Mouse (Mus musculus) kidney, embryonic 15.5 days (tissue): Measurements from ENCODE around the gene Tigd3. TPM values are rescaled to one million over a fixed set of nuclear protein-coding genes. Genes with fewer than 3 reads are reported as not detected.

ENCODE experiments used
- ATAC-seq: fragments of 200-750 bp; cut with Nextera tagmentation; replicated peaks from 2 replicates; pipeline ENCODE4 v1.8.0; 2017; ENCODE audit warnings: moderate TSS enrichment; ENCODE audit not compliant: low FRiP score
- H3K27ac ChIP-seq: fragments of 300-500 bp; sonication (generic); 2 replicates; pipeline ENCODE4 v1.5.1; 2015; ENCODE audit warnings: mild to moderate bottlenecking, inconsistent platforms
- H3K27me3 ChIP-seq: fragments of 300-500 bp; sonication (generic); 2 replicates; pipeline ENCODE4 v1.6.1; 2015; ENCODE audit warnings: inconsistent platforms
- H3K36me3 ChIP-seq: fragments of 300-500 bp; sonication (generic); 2 replicates; pipeline ENCODE4 v1.6.1; 2015; ENCODE audit warnings: inconsistent platforms
- H3K4me1 ChIP-seq: fragments of 300-500 bp; sonication (generic); 2 replicates; pipeline ENCODE4 v1.6.1; 2015; ENCODE audit warnings: inconsistent platforms
- H3K4me2 ChIP-seq: fragments of 300-500 bp; sonication (generic); 2 replicates; pipeline ENCODE4 v1.6.1; 2015; ENCODE audit warnings: moderate library complexity, mild to moderate bottlenecking, inconsistent platforms
- H3K4me3 ChIP-seq: fragments of 300-500 bp; sonication (generic); replicated peaks from 2 replicates; pipeline ENCODE4 v1.5.1; 2015; ENCODE audit warnings: mild to moderate bottlenecking, inconsistent platforms
- H3K9ac ChIP-seq: fragments of 300-500 bp; sonication (generic); 2 replicates; pipeline ENCODE4 v1.6.1; 2015; ENCODE audit warnings: mild to moderate bottlenecking, inconsistent platforms
- H3K9me3 ChIP-seq: fragments of 300-500 bp; sonication (generic); replicated peaks from 2 replicates; pipeline ENCODE4 v1.6.1; 2016; ENCODE audit warnings: inconsistent platforms
- WGBS: fragments of 180-500 bp; shearing (Covaris S2); methylation state at CpG from one replicate; pipeline ENCODE4 v1.1.7; 2015; ENCODE audit warnings: mixed read lengths; 5-methylcytosine and 5-hydroxymethylcytosine counted together
- polyA plus RNA-seq: library from polyadenylated mRNA; unstranded; fragments of >200 nt; fragmentation: Nextera tagmentation; extraction: Ambion mirVana; gene quantifications from 2 replicates; pipeline ENCODE4 v1.2.1, GENCODE M21; 2015

Tigd3 gene
- polyA plus RNA-seq, 1 experiment from 2014 or later: 4.2 TPM

DNA sequence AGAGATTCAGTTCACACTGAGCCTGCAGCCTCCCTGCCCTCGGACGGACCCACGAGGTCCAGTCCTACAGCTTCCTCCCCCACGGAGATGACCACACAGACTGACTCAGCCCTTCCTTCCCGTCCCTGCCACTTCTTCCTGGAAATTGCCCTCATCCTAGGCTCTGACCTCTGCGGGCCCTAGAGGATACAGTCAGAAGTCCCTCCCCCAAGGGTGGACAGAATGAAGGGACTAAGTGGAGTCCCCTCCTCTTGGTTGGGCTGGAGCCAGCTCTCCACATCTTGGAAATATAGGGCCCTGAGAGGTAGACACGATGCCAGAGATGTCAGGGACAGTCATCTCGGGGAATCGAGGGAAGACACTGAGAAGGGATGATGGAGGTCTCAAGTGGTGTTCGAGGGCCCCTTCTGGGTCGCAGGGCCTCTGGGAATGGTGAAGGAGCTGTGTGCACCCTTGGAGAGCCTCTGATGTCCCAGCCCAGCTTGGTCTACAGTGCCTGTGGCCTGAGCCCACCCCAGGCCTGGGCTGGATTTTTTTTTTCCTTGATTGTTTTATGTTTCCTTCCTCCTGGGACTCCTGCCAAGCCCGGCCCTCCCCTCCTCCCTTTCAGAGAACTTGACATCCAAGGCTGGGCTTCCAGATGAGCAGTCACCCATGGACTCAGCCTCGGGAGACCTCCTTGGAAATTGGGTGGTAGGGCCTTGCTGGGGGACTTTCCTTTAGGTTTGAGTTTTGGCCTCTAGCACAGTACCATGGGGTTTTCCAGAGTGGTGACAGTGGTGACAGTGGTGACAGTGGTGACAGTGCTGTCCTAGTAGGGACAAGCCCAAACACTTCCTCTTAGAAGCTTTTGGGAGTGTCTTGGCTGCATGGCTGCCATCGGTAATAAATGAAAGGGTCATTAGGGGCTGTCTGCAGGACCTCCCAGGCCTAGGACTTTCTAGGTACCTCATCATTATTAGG lies 36.0 kb upstream of the Tigd3 start:
- Histone ChIP-seq H3K36me3 (no peaks in the 10 kb centered on the region), H3K4me3 (no peak overlapping the region), H3K4me1 (peaks cover 61% of the 10 kb centered on the region), H3K9ac (no peak overlapping the region), H3K4me2 (peak overlapping the region; percentile 20), H3K27me3 (peaks cover 4% of the 10 kb centered on the region; the same call in 1 of the 2 replicates), H3K9me3 (no peaks in the 10 kb centered on the region), H3K27ac (peak overlapping the region; percentile 93)
- 29% methylated on average over 14 of the region's 14 CpGs for WGBS
- ATAC-seq: peak; percentile 38

DNA sequence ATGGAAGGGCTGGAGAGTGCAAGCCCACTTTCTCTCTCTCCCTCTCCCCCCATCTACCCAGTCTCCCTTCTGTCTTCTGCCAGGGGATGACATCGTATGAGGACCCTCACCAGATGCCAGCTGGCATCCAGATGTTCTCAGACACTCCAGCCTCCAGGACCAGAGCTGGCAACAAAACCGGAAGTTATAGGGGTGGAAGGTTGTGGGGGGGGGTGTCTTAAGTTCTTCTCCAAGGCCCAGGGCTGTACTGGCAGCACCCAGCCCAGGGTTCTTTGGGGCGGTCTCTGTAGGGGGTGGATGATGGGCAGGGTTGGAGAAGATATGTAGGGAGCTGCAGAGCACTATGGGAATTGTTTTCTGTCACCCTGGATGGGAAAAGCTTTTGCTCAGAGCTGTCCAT lies 34.6 kb upstream of the Tigd3 start:
- H3K9me3 ChIP-seq: no peaks in the 10 kb centered on the region
- H3K4me1 ChIP-seq: peaks cover 61% of the 10 kb centered on the region
- ATAC-seq: no peak
- peak overlapping the region; percentile 93 for H3K27ac ChIP-seq
- WGBS: 56% methylated on average over 3 of the region's 3 CpGs
- H3K27me3 ChIP-seq: peaks cover 4% of the 10 kb centered on the region; the same call in 1 of the 2 replicates
- no peak overlapping the region for H3K9ac ChIP-seq
- H3K4me3 ChIP-seq: no peak overlapping the region
- H3K4me2 ChIP-seq: peak overlapping the region; percentile 29
- H3K36me3 ChIP-seq: no peaks in the 10 kb centered on the region

DNA sequence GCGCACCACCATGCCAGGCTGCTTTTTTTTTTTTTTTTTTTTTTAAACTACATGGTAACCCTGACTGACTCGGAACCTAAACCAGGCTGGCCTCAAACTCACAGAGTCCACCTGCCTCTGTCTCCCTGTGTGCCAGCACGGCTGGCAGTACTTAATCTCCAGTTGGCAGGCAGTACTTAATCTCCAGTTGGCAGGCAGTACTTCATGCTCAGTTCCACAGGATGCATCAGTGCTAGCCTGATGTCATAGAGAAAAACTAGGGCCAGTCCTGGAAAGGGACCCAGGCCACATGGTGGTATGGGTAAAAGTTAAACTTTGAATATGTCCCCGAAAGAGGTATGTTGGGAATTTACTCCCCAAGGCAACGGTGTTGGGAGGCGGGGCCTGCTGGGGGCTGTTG lies 34.2 kb upstream of the Tigd3 start:
- ATAC-seq: no peak
- Histone ChIP-seq H3K4me1 (peaks cover 65% of the 10 kb centered on the region), H3K27me3 (peaks cover 4% of the 10 kb centered on the region; the same call in 1 of the 2 replicates), H3K4me2 (no peak overlapping the region; the same call in 1 of the 2 replicates), H3K9ac (no peak overlapping the region), H3K36me3 (no peaks in the 10 kb centered on the region), H3K4me3 (no peak overlapping the region), H3K9me3 (no peaks in the 10 kb centered on the region), H3K27ac (peak overlapping the region; percentile 93; the same call in 1 of the 2 replicates)
- WGBS: 50% methylated on average over 6 of the region's 6 CpGs

DNA sequence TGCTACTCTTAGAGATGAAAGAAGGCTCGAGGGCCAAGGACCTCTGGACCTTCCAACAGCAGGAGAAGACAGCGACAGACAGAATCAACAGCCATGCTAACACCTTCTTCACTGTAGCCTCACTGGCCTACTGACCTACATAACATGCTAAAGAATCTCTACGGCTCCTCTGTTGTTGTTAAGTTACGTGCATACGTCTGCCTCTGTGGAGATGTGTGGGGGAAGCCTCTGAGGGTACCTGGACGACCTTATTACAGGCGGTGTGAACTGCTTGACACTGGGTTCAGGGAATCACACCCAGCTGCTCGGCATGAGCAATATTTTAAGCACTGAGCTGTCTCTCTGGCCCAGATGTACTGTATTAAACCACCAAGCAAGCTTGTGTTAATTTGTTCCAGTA lies 33.6 kb upstream of the Tigd3 start:
- H3K9ac ChIP-seq: no peak overlapping the region
- no peak overlapping the region for H3K4me3 ChIP-seq
- H3K36me3 ChIP-seq: no peaks in the 10 kb centered on the region
- H3K4me2 ChIP-seq: no peak overlapping the region
- no peak for ATAC-seq
- peaks cover 70% of the 10 kb centered on the region for H3K4me1 ChIP-seq
- 47% methylated on average over 8 of the region's 8 CpGs for WGBS
- no peaks in the 10 kb centered on the region for H3K9me3 ChIP-seq
- H3K27ac ChIP-seq: peak overlapping the region; percentile 45
- H3K27me3 ChIP-seq: peaks cover 4% of the 10 kb centered on the region; the same call in 1 of the 2 replicates

DNA sequence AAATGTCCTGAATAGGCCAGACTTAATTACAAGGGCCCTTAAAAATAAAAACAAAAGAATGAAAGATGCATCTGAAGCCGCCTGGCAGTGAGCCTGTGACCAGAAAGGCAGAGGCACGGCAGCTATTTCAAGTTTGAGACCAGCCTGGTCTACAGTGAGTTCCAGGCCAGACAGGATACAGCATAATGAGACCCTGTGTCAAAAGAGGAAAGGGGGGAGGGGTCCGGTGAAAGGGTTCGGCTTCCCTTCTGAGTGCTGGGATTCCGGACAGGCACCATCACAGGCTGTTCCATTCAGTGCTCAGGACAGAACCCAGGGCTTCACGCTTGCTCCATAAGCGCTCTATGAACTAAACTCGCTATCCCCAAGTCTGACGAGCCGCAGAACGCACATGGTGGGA lies 33.1 kb upstream of the Tigd3 start:
- Histone ChIP-seq H3K4me3 (no peak overlapping the region), H3K9ac (no peak overlapping the region), H3K27me3 (peaks cover 4% of the 10 kb centered on the region; the same call in 1 of the 2 replicates), H3K4me1 (peaks cover 75% of the 10 kb centered on the region), H3K9me3 (no peaks in the 10 kb centered on the region), H3K4me2 (no peak overlapping the region), H3K36me3 (no peaks in the 10 kb centered on the region), H3K27ac (peak overlapping the region; percentile 45)
- ATAC-seq: no peak
- WGBS: 49% methylated on average over 11 of the region's 11 CpGs

DNA sequence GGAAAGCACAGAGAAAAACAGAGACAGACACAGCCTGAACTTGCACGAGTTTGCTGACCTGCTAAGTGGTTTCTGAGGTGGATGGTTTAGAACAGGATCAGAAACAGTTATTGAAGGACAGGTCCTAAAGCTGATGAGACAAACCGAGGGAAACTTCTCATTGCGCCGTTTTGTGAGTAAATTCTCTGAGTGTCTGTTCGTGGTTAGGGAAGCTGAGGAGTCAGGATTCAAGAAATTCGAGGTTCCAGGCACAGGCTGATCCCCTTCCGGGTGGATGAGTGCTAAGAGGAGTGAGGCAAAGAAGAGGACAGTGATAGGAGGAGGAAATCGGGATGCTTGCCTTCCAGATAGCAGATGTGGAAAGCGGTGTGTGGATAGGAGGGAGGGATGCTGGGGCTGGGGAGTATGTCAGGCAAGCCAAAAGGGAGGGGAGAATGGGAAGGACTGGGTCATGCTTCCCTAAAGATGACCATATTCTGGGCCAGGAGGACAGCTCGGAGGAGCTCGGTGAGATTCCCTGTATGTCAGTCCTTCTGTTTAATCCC lies 31.4 kb upstream of the Tigd3 start:
- 0 out of 2 replicates have a peak overlapping the region, but pooled peaks have one; percentile 8 for H3K9ac ChIP-seq
- no peak for ATAC-seq
- 24% methylated on average over 11 of the region's 11 CpGs for WGBS

DNA sequence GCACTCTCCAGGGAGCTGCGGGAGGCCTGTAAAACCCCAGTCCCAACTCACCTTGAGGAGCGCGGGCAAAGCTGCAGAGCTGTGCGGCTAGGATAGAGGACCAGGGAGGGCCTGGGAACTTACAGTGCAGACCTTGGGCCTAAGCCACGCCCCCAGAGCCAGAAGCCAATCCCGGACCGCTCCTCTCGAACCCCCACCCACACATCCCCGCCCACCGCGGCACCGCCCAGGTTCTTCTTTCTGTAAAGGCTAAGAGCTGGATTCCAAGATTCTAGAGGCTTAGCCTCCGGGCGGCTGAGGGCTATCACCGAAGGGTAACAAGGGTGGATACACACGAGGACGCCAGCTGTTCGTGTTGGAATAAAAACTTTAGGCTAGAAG lies 30.8 kb upstream of the Tigd3 start, which contains the start of gene Cdc42ep2:
Gene Cdc42ep2, minus strand, starts transcription at position 104 of the 381 bp plus-strand sequence.
- Histone ChIP-seq H3K4me3 (peak within 1 kb of the TSS; percentile 53), H3K9ac (peak within 1 kb of the TSS; percentile 52), H3K9me3 (no peaks in the 10 kb centered on the region), H3K4me2 (peak within 1 kb of the TSS; percentile 74), H3K27me3 (peaks cover 4% of the 10 kb centered on the region; the same call in 1 of the 2 replicates), H3K4me1 (peaks cover 68% of the 10 kb centered on the region), H3K27ac (peak within 1 kb of the TSS; percentile 87), H3K36me3 (peaks cover 14% of the 10 kb centered on the region; the same call in 1 of the 2 replicates)
- peak; percentile 93 for ATAC-seq
- under 1% methylated on average over 18 of the region's 18 CpGs for WGBS

More for the DNA sequence above, 31.4 kb upstream of the Tigd3 start:
- peaks cover 75% of the 10 kb centered on the region for H3K4me1 ChIP-seq
- peaks cover 8% of the 10 kb centered on the region; the same call in 1 of the 2 replicates for H3K36me3 ChIP-seq
- no peaks in the 10 kb centered on the region for H3K9me3 ChIP-seq
- H3K4me2 ChIP-seq: peak overlapping the region; percentile 74
- peak overlapping the region; percentile 53 for H3K4me3 ChIP-seq
- peaks cover 4% of the 10 kb centered on the region; the same call in 1 of the 2 replicates for H3K27me3 ChIP-seq
- peak overlapping the region; percentile 87 for H3K27ac ChIP-seq

DNA sequence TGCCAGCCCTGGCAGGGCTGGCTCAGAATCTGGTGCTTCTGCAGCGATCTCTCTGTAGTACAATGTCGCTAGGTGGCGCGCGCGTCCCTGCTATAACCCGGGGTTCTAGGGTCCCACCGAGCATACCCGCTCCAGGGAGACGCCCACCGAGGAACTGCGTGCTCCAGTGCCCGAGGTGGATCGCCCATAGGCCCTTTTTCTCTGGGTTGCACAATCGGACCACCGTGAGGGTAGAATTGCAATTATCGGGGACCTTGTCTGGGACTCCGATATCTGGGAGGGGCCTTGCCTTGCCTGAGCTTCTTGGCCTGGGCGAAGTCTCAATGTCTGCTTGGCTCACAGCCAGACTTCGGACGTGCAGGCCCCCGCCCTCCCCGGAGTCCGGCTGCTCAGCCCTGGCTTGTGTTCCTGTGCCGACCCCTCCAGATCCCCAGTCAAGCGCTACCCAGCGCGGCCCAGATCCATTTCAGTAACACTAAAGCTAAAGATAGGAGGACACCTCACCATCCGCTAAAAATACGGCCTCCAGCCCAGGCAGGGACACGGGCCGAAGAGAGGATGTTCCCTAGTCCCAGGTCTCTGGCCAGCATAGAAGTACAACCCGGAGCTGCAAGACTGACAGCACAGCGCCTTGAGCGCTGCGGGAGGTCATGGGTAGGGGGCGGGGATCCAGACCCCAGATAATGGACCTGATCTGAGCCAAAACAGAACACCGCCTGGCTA lies 30.2 kb upstream of the Tigd3 start:
- under 1% methylated on average over 38 of the region's 38 CpGs for WGBS
- Histone ChIP-seq H3K9me3 (no peaks in the 10 kb centered on the region), H3K4me1 (peaks cover 62% of the 10 kb centered on the region), H3K4me3 (peak overlapping the region; percentile 53), H3K4me2 (peak overlapping the region; percentile 74), H3K36me3 (peaks cover 15% of the 10 kb centered on the region; the same call in 1 of the 2 replicates), H3K27ac (peak overlapping the region; percentile 87), H3K9ac (peak overlapping the region; percentile 52), H3K27me3 (peaks cover 4% of the 10 kb centered on the region; the same call in 1 of the 2 replicates)
- ATAC-seq: peak; percentile 68

DNA sequence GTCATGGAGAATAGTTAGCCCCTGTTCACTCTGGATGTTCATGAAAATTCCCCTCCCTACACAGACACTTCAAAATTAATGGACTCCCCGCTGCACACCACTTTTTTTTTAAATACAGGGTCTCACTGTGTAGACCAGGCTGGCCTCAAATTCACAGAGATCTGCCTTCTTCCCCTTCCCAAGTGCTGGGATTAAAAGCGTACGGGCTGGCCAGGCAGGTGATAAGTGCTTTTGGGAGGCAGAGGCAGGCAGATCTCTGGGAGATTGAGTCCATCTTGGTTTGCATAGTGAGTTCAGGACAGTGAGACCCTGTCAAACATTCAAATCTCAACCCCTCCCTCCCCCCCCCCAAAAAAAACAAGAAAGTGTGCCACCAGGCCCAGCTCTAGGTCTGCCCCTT lies 29.0 kb upstream of the Tigd3 start:
- Histone ChIP-seq H3K4me1 (peaks cover 50% of the 10 kb centered on the region), H3K4me2 (peak overlapping the region; percentile 74), H3K4me3 (peak overlapping the region; percentile 53), H3K27me3 (peaks cover 4% of the 10 kb centered on the region; the same call in 1 of the 2 replicates), H3K9me3 (no peaks in the 10 kb centered on the region), H3K36me3 (peaks cover 27% of the 10 kb centered on the region), H3K27ac (peak overlapping the region; percentile 34), H3K9ac (0 out of 2 replicates have a peak overlapping the region, but pooled peaks have one; percentile 14)
- ATAC-seq: no peak
- 97% methylated on average over 3 of the region's 3 CpGs for WGBS

DNA sequence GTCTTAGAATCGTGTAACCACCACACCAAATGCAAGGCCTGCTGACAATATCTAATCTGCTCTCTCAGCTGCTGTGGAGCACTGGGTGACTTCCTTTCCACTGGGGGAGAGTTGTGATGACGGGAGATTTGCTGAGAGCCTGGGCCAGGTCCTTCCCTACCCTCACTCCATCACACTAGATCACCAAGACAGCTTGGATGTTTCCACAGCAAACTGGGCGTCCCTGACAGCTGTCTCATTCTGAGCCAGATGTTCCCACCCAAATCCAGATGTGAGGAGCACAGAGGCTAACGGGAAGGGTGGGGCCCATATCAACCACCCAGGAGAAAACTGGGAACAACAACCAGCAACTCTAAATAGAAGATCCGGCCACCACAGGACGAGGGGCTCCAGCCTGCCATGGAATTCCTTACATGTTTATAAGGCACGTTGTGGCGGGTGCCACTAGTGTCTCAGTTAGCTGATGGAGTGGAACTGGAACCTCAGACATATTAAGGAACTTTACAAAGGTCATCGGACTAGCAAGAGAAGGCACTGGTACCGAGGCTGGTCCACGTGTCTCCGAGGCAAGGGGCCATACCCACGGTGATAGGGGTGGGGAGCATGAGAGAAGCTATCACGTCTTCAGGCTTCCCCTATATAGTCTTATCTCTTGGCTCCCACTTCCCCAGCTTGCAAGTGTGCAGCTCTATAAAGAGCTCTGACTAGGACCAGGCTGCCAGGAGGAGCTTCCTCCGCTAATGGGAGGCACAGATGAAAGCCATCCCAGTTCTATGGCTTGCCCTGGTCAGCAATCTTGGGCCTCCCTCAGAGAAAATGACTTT lies 28.4 kb upstream of the Tigd3 start:
- WGBS: 66% methylated on average over 15 of the region's 15 CpGs
- Histone ChIP-seq H3K9ac (0 out of 2 replicates have a peak overlapping the region, but pooled peaks have one; percentile 21), H3K4me1 (peaks cover 46% of the 10 kb centered on the region), H3K9me3 (no peaks in the 10 kb centered on the region), H3K27ac (peak overlapping the region; percentile 56), H3K4me3 (peak overlapping the region; percentile 53), H3K27me3 (peaks cover 4% of the 10 kb centered on the region; the same call in 1 of the 2 replicates), H3K36me3 (peaks cover 33% of the 10 kb centered on the region), H3K4me2 (peak overlapping the region; percentile 74)
- no peak for ATAC-seq
